Mouse (Mus musculus): Measurements from ENCODE around the gene Prkar2a.
A peak's percentile ranks its signal among the peaks of the same experiment; 100 is the strongest.

- TF ChIP-seq CEBPB (IDR thresholded peaks at IDR 0.05; ENCODE audit: insufficient read depth, poor library complexity, severe bottlenecking): no peak
- no peak for TF ChIP-seq POLR2A (IDR thresholded peaks at IDR 0.05; ENCODE audit: insufficient read length, low read depth)
- TF ChIP-seq TCF3 (IDR thresholded peaks at IDR 0.05; ENCODE audit: insufficient read length, low read depth): no peak
- no peak for TF ChIP-seq POLR2AphosphoS2 (IDR thresholded peaks at IDR 0.05; ENCODE audit: insufficient read length, low read depth)
- TF ChIP-seq TCF12 (IDR thresholded peaks at IDR 0.05; ENCODE audit: insufficient read depth, poor library complexity, severe bottlenecking): no peak
- no peak for TF ChIP-seq MYOD1 (IDR thresholded peaks at IDR 0.05; ENCODE audit: control insufficient read depth in 1 of 3, insufficient read length in 2 of 3, low read depth in 2 of 3)
- TF ChIP-seq MYOG (IDR thresholded peaks at IDR 0.05; ENCODE audit: control insufficient read depth in 1 of 3, insufficient read depth in 1 of 3, insufficient read length in 2 of 3, low read depth in 2 of 3): peak in 1 of 3 experiments; percentile 22
- TF ChIP-seq MAX (IDR thresholded peaks at IDR 0.05; ENCODE audit: low read depth): no peak
These were observed at the start of gene Prkar2a for GRCm38 (mm10) chr9:108689106-108689505.
